Mouse (Mus musculus): Measurements from ENCODE around the gene Klk1b21. TPM values are rescaled to one million over a fixed set of nuclear protein-coding genes. Genes with fewer than 3 reads are reported as not detected.
"Not testable (repeated sequence)": the region's sequence is repeated elsewhere in the genome, so short reads cannot be mapped to it uniquely, and the experiment has no call there.

Klk1b21 gene
- polyA plus RNA-seq (2021), result not detected

DNA sequence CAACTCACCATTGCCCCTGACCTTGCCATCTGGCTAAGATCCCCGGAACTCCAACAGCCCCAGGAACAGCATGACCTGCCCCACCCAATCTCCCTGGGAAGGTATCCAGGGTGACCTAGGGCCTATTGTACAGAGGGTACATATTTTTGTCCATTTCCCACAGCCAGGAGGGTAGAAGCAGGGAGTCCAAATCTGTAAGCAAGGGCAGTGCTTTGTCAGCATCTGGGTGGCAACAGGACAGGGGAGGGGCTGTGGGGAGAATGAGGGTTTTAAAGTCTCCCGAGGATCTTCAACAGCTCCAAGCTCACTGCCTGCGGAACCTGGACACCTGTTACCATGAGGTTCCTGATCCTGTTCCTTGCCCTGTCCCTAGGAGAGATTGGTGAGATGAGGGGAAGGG, at the start of gene Klk1b21:
TSS of gene Klk1b21 (plus strand) at position 301 of the 400 bp plus-strand sequence.
- CTCF ChIA-PET; H3K27me3 ChIP-seq; DNase-seq (ENCODE audit: low read depth, low spot score); in situ Hi-C loops (cut with MboI; ENCODE audit: low pct_unique_long_range_greater_than_20kb); POLR2A ChIA-PET; ATAC-seq: not testable (repeated sequence)

DNA sequence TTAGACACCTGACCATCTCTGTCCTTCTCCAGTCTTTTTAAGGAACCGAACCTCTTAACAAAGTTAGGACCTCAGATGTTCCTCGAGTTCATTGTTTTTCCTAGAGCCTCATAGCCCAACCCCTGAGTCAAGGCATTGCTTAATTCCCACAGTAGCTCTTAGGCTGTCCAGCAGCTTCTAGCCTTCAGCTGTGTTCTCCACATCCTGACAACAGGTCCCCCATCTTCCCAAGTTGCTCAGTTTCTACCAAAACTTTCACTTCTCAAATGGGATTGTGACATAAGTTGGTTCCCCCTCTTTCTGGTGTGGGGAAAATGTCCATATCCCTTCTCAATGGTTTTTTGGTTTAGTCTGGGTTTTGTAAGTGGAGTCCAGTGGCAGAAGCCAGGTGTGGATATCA, 30.0 kb upstream of the Klk1b21 start:
- in situ Hi-C loops (cut with MboI; ENCODE audit: low pct_unique_long_range_greater_than_20kb), result loop anchor here (5.0 kb wide), 1 partner anchor 90 kb away; no protein-coding TSS in a partner anchor
- CTCF ChIA-PET, result no interaction called here
- POLR2A ChIA-PET, result no interaction called here
- TF ChIP-seq CTCF (IDR thresholded peaks at IDR 0.05), result no peak
- H3K27me3 ChIP-seq, result no peaks in the 10 kb centered on the region
- ATAC-seq (no peak), DNase-seq (ENCODE audit: low read depth, low spot score) (no peak)

DNA sequence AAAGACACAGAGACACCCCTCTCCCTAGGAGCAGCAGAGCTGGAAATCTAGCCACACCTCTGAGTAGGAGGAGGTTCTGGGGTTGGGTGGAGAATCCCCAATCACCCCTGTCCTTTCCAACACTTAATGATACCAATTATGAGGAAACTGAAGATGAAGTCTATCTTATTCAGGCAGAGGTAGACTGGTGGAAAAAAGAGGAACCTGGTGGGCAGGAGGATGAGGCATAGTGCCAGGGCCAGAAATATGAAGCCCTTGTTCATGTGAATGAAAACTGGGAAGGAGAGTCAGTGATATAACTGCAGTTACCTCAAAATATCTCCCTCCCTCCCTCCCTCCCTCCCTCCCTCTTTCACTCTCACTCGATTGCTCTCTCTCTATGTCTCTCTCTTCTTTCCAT, 24.4 kb upstream of the Klk1b21 start:
- DNase-seq (ENCODE audit: low read depth, low spot score), result no peak
- CTCF ChIA-PET, result no interaction called here
- POLR2A ChIA-PET, result interaction anchor here (0.6 kb wide), 1 partner anchor 1375 kb away, joined by 3 read pairs; no protein-coding TSS in a partner anchor
- TF ChIP-seq CTCF (IDR thresholded peaks at IDR 0.05), result no peak
- ATAC-seq, result no peak
- peaks cover 4% of the 10 kb centered on the region for H3K27me3 ChIP-seq
- in situ Hi-C loops (cut with MboI; ENCODE audit: low pct_unique_long_range_greater_than_20kb), result no loop called here

DNA sequence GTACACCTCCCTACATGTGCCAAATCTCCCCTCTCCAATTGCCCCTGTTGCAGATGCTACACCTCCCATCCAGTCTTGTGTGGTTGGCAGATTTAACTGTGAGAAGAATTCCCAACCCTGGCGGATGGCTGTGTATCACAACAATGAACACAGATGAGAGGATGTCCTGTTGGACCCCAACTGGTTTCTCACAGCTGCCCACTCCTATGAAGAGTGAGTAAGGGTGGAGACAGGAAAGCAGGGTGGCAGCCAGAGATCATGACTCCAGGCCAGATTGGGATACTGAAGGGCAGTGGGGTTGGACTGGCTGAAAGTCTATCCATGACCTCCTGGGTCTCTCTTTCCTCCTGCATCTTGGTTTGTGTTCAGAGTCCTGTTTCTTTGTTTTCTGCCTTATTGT, 6.0 kb upstream of the Klk1b21 start:
- TF ChIP-seq CTCF (IDR thresholded peaks at IDR 0.05), result no peak
- ChIA-PET POLR2A (no interaction called here), CTCF (no interaction called here)
- no peaks in the 10 kb centered on the region for H3K27me3 ChIP-seq
- DNase-seq (ENCODE audit: low read depth, low spot score), result no peak
- in situ Hi-C loops (cut with MboI; ENCODE audit: low pct_unique_long_range_greater_than_20kb), result no loop called here
- ATAC-seq, result no peak

DNA sequence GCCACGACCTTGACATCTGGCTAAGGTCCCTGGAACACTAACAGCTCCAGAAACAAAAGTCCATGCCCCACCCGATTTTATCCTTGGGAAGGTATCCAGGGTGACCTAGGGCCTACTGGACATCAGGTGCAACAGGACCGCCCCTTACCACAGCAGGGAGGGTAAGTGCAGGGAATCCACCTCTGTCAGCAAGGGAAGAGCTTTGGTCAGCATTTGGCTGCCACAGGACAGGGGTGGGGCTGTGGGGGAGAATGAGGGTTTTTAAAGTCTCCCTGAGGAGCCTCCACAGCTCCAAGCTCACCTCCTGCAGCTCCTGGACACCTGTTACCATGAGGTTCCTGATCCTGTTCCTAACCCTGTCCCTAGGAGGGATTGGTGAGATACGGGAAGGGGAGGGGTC, 10.2 kb downstream of the Klk1b21 start, which contains the start of gene Klk1b22:
TSS of gene Klk1b22 (plus strand) at position 301 of the 400 bp plus-strand sequence.
- DNase-seq (ENCODE audit: low read depth, low spot score), result no peak
- CTCF ChIA-PET, result no interaction called here
- no peak for TF ChIP-seq CTCF (IDR thresholded peaks at IDR 0.05)
- in situ Hi-C loops (cut with MboI; ENCODE audit: low pct_unique_long_range_greater_than_20kb), result loop anchor here (10.0 kb wide), 1 partner anchor 82 kb away; the partner anchor contains the start of gene Klk1b3
- ATAC-seq, result no peak
- no peaks in the 10 kb centered on the region for H3K27me3 ChIP-seq
- POLR2A ChIA-PET, result no interaction called here

DNA sequence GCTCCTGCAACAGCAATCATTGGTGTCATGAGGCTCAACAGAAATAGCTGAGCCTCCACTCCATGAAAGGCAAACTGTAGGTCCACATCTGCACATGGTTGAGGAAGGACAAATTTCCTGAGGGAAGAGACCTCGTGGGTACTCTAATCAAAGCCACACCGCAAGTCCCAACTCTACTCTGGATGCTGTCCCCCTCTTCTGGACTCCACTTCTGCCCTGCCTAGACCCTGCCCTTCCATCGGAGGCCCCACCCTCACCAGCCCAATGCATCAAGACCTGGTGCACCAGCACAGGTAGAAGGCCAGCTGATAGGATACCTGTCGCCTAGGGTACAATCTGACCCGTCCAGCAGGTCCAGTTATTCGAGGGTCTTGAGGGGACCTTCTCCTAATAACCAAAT, 21.3 kb downstream of the Klk1b21 start:
- no peak for ATAC-seq
- POLR2A ChIA-PET, result no interaction called here

DNA sequence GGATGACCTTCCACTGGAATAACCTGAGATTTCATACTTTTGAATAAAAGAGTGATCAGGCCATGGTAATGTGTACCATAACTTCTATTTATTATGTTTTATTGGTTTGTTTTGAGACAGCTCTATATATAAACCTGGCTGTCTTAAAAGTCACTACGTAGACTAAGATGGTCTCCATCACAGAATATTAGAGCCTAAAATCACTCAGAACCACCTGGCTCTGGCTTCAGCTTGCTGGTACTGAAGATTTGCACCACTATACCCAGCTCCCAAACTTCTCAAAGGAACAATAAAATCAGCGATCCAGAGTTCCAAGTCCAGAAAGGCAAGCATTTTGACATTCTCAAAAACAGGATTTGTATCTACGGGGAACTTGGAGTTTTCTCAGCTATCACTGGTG, 34.3 kb downstream of the Klk1b21 start, which contains the start of gene Klk1b16:
TSS of gene Klk1b16 (plus strand) at position 301 of the 400 bp plus-strand sequence.
- no peak for TF ChIP-seq CTCF (IDR thresholded peaks at IDR 0.05)
- CTCF ChIA-PET, result no interaction called here
- no peaks in the 10 kb centered on the region for H3K27me3 ChIP-seq
- in situ Hi-C loops (cut with MboI; ENCODE audit: low pct_unique_long_range_greater_than_20kb), result no loop called here
- POLR2A ChIA-PET, result no interaction called here
- ATAC-seq (no peak), DNase-seq (ENCODE audit: low read depth, low spot score) (no peak)

More for the DNA sequence above, 21.3 kb downstream of the Klk1b21 start:
- no peak for DNase-seq (ENCODE audit: low read depth, low spot score)
- TF ChIP-seq CTCF (IDR thresholded peaks at IDR 0.05), result no peak
- in situ Hi-C loops (cut with MboI; ENCODE audit: low pct_unique_long_range_greater_than_20kb), result no loop called here
- no peaks in the 10 kb centered on the region for H3K27me3 ChIP-seq
- CTCF ChIA-PET, result no interaction called here

Other genes starting within 250 kb of the Klk1b21 start
- not detected for gene Klk4, start 221.2 kb upstream of the Klk1b21 start, polyA plus RNA-seq (2021)
- gene Klk15, start 168.6 kb upstream of the Klk1b21 start, polyA plus RNA-seq (2021), result not detected
- gene Klk1b8, start 151.7 kb upstream of the Klk1b21 start, polyA plus RNA-seq (2021), result not detected
- not detected for gene Klk1b1, start 135.6 kb upstream of the Klk1b21 start, polyA plus RNA-seq (2021)
- gene Klk1b9, start 126.3 kb upstream of the Klk1b21 start, polyA plus RNA-seq (2021), result not detected
- gene Klk1b11, start 106.5 kb upstream of the Klk1b21 start, polyA plus RNA-seq (2021), result not detected
- gene Klk1b26, start 90.2 kb upstream of the Klk1b21 start, polyA plus RNA-seq (2021), result not detected
- not detected for gene Klk1b27, start 50.0 kb upstream of the Klk1b21 start, polyA plus RNA-seq (2021)
- not detected for gene Klk1b22, start 10.3 kb downstream of the Klk1b21 start, polyA plus RNA-seq (2021)
- gene Klk1b16, start 34.4 kb downstream of the Klk1b21 start, polyA plus RNA-seq (2021), result not detected
- not detected for gene Klk1b24, start 85.9 kb downstream of the Klk1b21 start, polyA plus RNA-seq (2021)
- gene Klk1b3, start 95.9 kb downstream of the Klk1b21 start, polyA plus RNA-seq (2021), result not detected
- not detected for gene Klk1b4, start 105.1 kb downstream of the Klk1b21 start, polyA plus RNA-seq (2021)
- not detected for gene Klk1b5, start 113.6 kb downstream of the Klk1b21 start, polyA plus RNA-seq (2021)
- gene Klk1, start 123.0 kb downstream of the Klk1b21 start, polyA plus RNA-seq (2021), result not detected
- gene Gm36864, start 133.8 kb downstream of the Klk1b21 start, polyA plus RNA-seq (2021), result not detected
- 0.23 TPM for gene 1700028J19Rik, start 144.4 kb downstream of the Klk1b21 start, polyA plus RNA-seq (2021)
- 32.3 TPM for gene 2410002F23Rik, start 144.4 kb downstream of the Klk1b21 start, polyA plus RNA-seq (2021)
- not detected for gene Acp4, start 155.1 kb downstream of the Klk1b21 start, polyA plus RNA-seq (2021)
- gene Gm15517, start 159.1 kb downstream of the Klk1b21 start, polyA plus RNA-seq (2021), result not detected
- gene Clec11a, start 204.6 kb downstream of the Klk1b21 start, polyA plus RNA-seq (2021), result 0.68 TPM
- gene Shank1, start 207.9 kb downstream of the Klk1b21 start, polyA plus RNA-seq (2021), result 1.9 TPM